Mouse (Mus musculus): ENCODE measurements around the gene Gabrr3. TPM values are rescaled to one million over a fixed set of nuclear protein-coding genes. Genes with fewer than 3 reads are reported as not detected.
"Not testable (repeated sequence)": the region's sequence is repeated elsewhere in the genome, so short reads cannot be mapped to it uniquely, and the experiment has no call there.

The Gabrr3 gene
- polyA plus RNA-seq, 1 experiment = 0.07 TPM

GRCm38 (mm10) chr16:59421571-59422345 is 14.6 kb downstream of the Gabrr3 start:
- TF ChIP-seq CTCF (IDR thresholded peaks at IDR 0.05; ENCODE audit: borderline replicate concordance, extremely low read depth, insufficient read depth, insufficient read length) = no peak
- no peak for TF ChIP-seq POLR2A (IDR thresholded peaks at IDR 0.05; ENCODE audit: borderline replicate concordance, extremely low read depth, insufficient read depth, insufficient read length, poor library complexity, severe bottlenecking)
- DNase-seq (ENCODE audit: low read depth) = peak; percentile 20

- no peak for TF ChIP-seq CTCF (IDR thresholded peaks at IDR 0.05; ENCODE audit: borderline replicate concordance, extremely low read depth, insufficient read depth, insufficient read length)
- DNase-seq (ENCODE audit: low read depth) = no peak
Observed at GRCm38 (mm10) chr16:59427960-59428359, 20.8 kb downstream of the Gabrr3 start.

- no peak for TF ChIP-seq CTCF (IDR thresholded peaks at IDR 0.05; ENCODE audit: borderline replicate concordance, extremely low read depth, insufficient read depth, insufficient read length)
- TF ChIP-seq POLR2A (IDR thresholded peaks at IDR 0.05; ENCODE audit: borderline replicate concordance, extremely low read depth, insufficient read depth, insufficient read length, poor library complexity, severe bottlenecking) = no peak
- no peak for DNase-seq (ENCODE audit: low read depth)
Observed at GRCm38 (mm10) chr16:59433181-59433580, 26.0 kb downstream of the Gabrr3 start.

GRCm38 (mm10) chr16:59444880-59445559 is 37.9 kb downstream of the Gabrr3 start:
- no peak for TF ChIP-seq POLR2A (IDR thresholded peaks at IDR 0.05; ENCODE audit: borderline replicate concordance, extremely low read depth, insufficient read depth, insufficient read length, poor library complexity, severe bottlenecking)
- no peak for TF ChIP-seq CTCF (IDR thresholded peaks at IDR 0.05; ENCODE audit: borderline replicate concordance, extremely low read depth, insufficient read depth, insufficient read length)

GRCm38 (mm10) chr16:59448181-59448580 is 41.0 kb downstream of the Gabrr3 start:
- TF ChIP-seq POLR2A (IDR thresholded peaks at IDR 0.05; ENCODE audit: borderline replicate concordance, extremely low read depth, insufficient read depth, insufficient read length, poor library complexity, severe bottlenecking) (no peak), CTCF (IDR thresholded peaks at IDR 0.05; ENCODE audit: borderline replicate concordance, extremely low read depth, insufficient read depth, insufficient read length) (no peak)
- DNase-seq (ENCODE audit: low read depth) = no peak

More at GRCm38 (mm10) chr16:59444880-59445559, 37.9 kb downstream of the Gabrr3 start:
- DNase-seq (ENCODE audit: low read depth) = no peak

GRCm38 (mm10) chr16:59449092-59449491 is 42.0 kb downstream of the Gabrr3 start:
- DNase-seq (ENCODE audit: low read depth) = no peak

GRCm38 (mm10) chr16:59451813-59452212 is 44.7 kb downstream of the Gabrr3 start:
- DNase-seq (ENCODE audit: low read depth) = no peak
- TF ChIP-seq POLR2A (IDR thresholded peaks at IDR 0.05; ENCODE audit: borderline replicate concordance, extremely low read depth, insufficient read depth, insufficient read length, poor library complexity, severe bottlenecking) = no peak
- TF ChIP-seq CTCF (IDR thresholded peaks at IDR 0.05; ENCODE audit: borderline replicate concordance, extremely low read depth, insufficient read depth, insufficient read length) = no peak

More at GRCm38 (mm10) chr16:59449092-59449491, 42.0 kb downstream of the Gabrr3 start:
- no peak for TF ChIP-seq POLR2A (IDR thresholded peaks at IDR 0.05; ENCODE audit: borderline replicate concordance, extremely low read depth, insufficient read depth, insufficient read length, poor library complexity, severe bottlenecking)

- DNase-seq (ENCODE audit: low read depth) = not testable (repeated sequence)
Observed at GRCm38 (mm10) chr16:59459259-59459861, 52.2 kb downstream of the Gabrr3 start.

GRCm38 (mm10) chr16:59463567-59463966 is 56.4 kb downstream of the Gabrr3 start:
- TF ChIP-seq CTCF (IDR thresholded peaks at IDR 0.05; ENCODE audit: borderline replicate concordance, extremely low read depth, insufficient read depth, insufficient read length) (no peak), POLR2A (IDR thresholded peaks at IDR 0.05; ENCODE audit: borderline replicate concordance, extremely low read depth, insufficient read depth, insufficient read length, poor library complexity, severe bottlenecking) (no peak)
- DNase-seq (ENCODE audit: low read depth) = no peak

- TF ChIP-seq POLR2A (IDR thresholded peaks at IDR 0.05; ENCODE audit: borderline replicate concordance, extremely low read depth, insufficient read depth, insufficient read length, poor library complexity, severe bottlenecking) (no peak), CTCF (IDR thresholded peaks at IDR 0.05; ENCODE audit: borderline replicate concordance, extremely low read depth, insufficient read depth, insufficient read length) (no peak)
- no peak for DNase-seq (ENCODE audit: low read depth)
Observed at GRCm38 (mm10) chr16:59463973-59464372, 56.8 kb downstream of the Gabrr3 start.

- TF ChIP-seq CTCF (IDR thresholded peaks at IDR 0.05; ENCODE audit: borderline replicate concordance, extremely low read depth, insufficient read depth, insufficient read length) (no peak), POLR2A (IDR thresholded peaks at IDR 0.05; ENCODE audit: borderline replicate concordance, extremely low read depth, insufficient read depth, insufficient read length, poor library complexity, severe bottlenecking) (no peak)
Observed at GRCm38 (mm10) chr16:59469846-59470245, 62.7 kb downstream of the Gabrr3 start.

More at GRCm38 (mm10) chr16:59469846-59470245, 62.7 kb downstream of the Gabrr3 start:
- DNase-seq (ENCODE audit: low read depth) = no peak
